Mouse (Mus musculus): ENCODE data around the gene Fosl1.
A peak's percentile ranks its signal among the peaks of the same experiment; 100 is the strongest.
"Not testable (repeated sequence)": the region's sequence is repeated elsewhere in the genome, so short reads cannot be mapped to it uniquely, and the experiment has no call there.

The Fosl1 gene

DNA sequence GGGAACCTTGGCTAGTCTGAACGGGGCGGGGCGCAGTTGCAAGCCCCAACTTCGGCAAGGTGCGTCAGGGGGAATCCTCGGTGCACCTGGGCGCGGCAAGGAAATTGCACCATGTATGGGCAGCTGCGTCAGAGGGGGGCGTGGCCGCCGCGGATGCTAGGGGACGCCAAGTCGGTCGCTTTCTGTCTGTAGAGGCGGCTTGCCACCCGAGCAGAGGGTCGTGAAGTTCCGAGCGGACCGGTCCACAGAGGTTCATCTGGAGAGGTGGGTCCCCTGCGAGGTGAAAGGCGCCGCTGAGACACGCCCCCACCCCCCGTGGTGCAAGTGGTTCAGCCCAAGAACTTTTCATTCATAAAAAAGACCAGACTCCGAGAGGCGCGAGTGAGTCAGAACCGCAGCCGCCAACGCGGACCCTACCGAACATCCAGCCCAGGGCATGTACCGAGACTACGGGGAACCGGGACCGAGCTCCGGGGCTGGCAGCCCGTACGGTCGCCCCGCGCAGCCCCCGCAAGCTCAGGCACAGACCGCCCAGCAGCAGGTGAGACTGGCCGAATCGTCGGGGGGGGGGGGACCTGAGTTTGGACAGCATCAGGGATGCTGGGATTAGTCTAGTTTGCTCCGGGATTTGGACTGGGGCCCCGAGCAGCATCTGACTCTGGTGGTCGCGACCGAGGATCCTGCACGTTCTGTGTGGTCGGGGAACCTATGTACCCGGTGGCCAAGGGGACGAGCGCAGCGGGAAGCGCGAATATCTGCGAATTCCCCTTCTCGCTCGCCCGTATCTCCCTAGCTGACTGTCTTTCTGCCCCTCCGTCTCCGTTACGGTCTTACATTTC lies at the start of gene Fosl1:
Fosl1 (plus strand) TSS at position 33 of the 839 bp plus-strand sequence.
- peak; percentile 74 for DNase-seq

DNA sequence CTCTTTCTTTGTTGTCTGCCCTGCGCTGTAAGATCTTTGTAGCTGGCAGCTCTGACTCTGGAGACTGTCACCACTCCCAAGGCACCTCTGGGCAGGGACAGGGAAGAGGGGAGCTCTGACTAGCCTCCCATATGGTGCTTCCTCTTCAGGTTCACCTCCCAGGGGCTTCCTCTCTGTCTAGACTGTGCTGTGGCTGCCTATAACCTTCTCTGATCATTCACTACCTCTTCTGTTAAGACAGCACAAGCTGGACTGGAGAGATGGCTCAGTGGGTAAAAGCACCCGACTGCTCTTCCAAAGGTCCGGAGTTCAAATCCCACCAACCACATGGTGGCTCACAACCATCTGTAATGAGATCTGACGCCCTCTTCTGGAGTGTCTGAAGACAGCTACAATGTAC lies 46.3 kb upstream of the Fosl1 start:
- not testable (repeated sequence) for DNase-seq

DNA sequence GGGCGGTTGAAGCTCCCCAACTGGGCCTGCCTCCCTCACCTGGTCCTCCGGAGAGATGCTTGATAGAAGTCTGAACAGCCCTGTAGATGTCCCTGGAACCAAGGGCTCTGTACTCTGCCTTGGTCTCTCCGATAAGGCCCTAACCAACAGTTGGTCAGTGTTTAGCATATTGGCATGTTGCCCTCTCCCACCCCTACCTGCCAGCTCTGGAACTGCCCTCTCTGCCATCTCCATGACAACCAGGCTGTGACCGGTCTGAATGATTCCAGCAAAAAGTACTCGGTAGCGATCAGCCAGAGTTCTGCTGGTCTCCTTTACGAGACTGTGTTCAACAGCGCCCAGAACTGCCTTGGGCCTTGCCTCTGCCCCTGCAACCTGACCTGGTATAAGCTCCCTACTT lies 45.1 kb upstream of the Fosl1 start, which contains the start of gene Tsga10ip:
Tsga10ip (minus strand) TSS at position 234 of the 400 bp plus-strand sequence.
- no peak for DNase-seq

DNA sequence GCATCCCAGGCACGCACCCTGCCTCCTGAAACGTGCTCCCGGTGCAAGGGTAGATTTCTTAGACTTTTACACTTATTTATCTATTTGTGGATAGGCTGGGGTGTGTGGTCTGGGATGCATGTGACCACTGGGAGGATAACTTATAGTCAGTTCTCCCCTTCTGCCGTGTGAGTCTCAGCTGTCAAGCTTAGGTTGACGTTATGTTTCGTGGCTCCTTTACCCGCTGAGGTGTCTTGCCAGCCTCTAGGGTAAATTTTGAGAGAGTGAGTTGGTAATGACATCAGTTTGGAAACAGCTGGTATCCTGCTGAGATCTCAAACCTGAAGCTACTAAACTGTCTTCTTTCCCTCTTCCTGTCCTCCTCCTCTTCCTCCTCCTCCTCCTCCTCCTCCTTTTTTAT lies 41.4 kb upstream of the Fosl1 start:
- no peak for DNase-seq

DNA sequence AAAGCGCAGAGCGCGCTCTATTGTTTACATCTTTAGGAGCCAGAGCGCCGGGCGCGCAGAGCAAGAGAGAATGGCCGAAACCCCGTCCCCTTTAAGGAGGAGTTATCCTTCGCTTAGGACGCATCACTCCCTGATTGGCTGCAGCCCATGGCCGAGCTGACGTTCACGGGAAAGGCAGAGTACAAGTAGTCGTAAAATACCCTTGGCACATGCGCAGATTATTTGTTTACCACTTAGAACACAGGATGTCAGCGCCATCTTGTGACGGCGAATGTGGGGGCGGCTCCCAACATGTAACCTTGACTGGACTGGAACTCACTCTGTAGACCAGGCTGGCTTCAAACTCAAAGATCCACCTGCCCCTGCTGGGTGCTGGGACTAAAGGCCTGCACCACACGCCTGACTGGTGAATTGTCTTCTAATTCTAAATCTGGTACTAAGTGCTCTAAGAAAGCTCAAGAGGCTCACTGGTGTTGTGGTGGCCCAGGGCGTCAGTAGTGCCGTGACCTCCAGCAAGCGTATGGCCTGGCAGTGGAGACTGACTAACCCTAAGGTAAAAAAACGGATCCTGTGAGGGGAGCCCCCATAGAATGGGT lies 40.7 kb upstream of the Fosl1 start:
- peak; percentile 65 for DNase-seq

DNA sequence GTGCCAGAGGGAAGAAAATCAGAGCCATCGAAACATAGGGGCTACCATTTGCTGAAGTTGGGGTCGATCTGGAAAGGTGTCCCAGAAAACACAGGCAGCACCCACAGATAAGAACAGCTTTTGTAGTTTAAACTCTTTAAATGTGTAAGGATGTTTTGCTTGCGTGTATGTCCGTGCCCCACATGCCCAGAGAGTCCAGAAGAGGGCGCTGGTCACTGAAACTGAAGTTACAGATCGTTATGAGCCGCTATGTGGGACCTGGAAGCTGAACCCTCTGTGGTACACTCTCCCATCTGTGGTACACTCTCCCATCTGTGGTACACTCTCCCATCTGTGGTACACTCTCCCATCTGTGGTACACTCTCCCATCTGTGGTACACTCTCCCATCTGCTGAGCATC lies 40.2 kb upstream of the Fosl1 start:
- peak; percentile 70 for DNase-seq

DNA sequence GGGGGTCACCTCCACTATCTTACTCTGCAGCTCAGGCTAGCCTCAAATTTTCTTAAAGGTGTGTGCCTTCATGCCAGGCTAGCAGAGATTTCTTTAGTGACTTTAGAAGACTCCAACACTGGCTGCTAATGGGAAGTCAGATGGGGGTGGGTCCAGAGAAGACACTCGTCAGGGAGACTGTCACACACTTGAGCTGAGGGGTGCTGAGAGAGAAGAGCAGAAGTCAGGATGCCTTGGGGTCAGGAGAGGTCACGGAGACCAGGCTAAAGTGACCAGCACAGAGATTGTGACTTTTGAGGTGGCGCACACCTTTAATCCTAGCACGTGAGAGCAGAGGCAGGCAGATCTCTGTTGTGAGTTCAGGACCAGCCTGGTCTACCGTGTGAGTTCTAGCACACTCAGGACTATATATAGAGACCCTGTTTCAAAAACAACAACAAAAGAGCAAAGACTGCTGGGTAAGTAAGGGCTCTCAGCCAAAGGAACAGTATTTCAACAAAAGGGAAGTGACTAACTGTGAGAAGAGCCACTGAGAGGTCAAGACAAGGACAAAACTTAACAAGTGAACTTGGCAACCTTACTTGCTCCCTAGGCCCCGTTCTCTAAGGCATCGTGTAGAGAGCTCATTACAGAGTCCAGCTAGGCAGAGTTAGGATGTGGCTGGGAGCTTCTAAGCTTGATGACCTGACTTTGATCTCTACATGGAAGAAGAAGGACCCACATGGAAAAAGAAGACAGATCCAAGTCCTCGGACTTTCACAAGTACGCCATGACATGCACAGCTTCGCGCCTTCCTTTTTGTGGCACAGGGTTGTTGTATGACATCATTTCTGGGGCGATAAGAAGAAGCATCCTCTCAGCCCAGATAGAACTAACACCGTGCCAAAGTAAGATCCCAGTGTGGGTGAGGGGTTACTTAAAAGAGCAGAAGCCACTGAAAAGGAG lies 39.0 kb upstream of the Fosl1 start:
- peak; percentile 65 for DNase-seq

DNA sequence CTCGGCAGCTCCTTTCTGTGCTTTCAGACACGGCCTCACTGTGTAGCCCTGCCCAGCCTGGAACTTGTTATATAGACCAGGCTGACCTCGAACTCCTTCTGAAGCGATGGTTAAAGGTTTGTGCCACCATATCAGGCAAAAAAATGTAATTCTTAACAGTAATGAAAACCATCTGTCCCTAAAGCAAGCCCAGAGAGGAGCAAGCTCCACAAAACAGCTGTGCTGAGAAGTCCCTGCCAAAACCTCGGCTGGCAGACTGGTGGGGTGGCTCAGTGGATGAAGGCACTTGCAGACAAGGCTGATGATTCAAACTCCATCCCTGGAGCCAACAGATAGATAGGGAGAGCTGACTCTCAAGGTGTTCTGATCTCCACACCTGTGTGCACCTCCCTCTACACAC lies 38.3 kb upstream of the Fosl1 start:
- peak; percentile 52 for DNase-seq

DNA sequence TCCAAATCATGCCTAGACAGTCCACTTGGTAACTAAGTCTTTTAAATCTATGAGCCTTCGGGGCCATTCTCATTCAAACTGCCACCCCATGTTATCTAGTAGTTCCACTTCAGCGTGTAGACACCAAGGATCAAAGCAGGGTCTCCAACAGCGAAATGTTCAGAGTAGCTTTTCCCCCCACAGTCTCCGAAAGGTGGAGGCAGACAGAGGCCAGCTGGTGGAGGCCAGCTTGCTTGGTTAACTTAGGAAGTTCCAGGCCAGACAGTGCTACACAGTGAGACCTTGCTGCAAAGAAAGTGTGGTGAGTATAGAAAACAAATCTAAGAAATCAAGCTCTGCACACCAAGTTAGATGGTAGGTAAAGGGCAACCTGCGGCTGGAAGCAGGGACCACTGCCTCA lies 36.7 kb upstream of the Fosl1 start:
- DNase-seq, result no peak

DNA sequence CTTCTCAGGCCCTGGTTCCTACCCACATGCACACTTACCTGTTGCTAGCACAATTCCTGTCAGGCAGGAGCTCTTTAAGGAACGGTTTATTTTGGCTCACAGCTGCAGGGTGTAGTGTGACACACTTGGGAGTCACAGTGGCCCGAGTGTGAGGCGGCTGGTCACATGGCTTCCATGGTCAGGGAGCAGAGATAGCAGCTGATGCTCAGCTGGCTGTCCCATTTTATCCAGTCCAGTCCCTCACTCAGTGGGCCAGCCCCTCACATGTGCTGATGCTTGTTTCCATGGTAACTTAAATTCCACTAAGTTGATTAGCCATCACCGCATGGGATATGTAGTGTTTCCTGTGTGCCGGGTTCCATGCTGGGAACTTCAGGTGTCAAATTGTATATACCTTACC lies 35.4 kb upstream of the Fosl1 start:
- DNase-seq, result no peak

DNA sequence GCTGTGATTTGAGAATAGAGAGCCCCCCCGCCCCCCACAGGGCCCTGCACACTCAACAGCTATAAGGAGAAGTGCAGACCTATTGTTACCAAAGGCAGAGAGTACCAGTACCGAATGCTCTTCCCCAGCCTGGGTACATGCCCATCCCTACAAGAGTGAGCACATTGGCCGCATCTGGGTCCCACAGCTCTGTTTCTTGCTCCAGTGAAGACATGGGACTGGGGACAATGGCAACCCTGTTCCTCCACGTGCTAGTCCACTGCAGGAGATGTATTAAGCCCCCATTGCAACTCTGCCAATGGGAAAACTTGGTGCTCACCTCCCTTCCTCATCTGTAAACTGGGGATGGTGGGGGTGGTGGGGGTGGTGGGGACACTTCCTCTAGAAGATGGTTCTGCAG lies 33.5 kb upstream of the Fosl1 start:
- DNase-seq, result no peak

DNA sequence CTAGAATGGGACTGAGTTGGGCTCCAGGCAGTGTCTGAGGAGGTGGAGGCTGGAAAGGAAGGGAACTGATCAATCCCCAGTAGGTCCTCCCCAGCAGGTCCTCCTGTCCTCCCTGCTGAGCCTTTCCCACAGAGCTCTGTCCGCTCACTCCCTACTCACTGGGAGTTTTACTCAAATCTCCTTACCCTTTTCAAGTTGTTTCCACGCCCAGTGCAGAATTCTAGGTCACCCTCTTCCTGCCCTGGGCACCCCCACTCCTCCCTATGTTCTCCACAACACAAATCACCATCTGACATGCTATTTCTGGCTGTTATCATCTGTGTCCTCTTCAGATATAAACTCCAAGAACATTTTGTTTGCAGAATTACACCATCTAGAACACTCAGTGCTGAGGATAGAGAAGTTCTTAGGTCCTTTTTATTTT lies 32.8 kb upstream of the Fosl1 start:
- DNase-seq, result peak; percentile 70

DNA sequence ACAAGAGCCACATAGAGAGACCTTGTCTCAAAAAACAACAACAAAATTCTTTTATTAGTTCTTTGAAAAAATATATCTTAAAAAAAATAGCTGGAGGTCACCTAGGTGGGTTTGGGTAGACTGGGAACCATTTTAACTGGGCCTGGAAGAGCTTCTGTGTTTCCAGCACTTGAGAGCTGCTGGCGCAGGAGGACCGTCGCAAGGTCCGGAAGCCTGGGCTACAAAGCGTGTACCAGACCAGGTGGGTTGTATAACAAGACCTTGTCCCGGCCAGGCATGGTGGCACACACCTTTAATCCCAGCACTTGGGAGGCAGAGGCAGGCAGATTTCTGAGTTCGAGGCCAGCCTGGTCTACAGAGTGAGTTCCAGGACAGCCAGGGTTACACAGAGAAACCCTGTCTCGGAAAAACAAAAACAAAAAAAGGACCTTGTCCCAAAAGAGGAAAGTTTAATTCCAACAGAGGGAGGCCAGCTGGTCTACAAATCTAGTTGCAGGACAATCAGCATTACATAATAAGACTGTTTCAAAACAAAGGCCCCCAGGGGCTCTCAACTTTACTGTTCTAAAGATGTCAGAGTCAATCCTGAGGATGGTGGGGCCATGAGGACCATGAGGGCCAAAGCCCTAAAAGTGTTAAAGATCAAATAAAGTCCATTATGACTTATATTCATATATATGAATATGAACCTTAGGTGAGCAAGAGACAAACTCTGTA lies 28.4 kb upstream of the Fosl1 start:
- DNase-seq, result no peak

DNA sequence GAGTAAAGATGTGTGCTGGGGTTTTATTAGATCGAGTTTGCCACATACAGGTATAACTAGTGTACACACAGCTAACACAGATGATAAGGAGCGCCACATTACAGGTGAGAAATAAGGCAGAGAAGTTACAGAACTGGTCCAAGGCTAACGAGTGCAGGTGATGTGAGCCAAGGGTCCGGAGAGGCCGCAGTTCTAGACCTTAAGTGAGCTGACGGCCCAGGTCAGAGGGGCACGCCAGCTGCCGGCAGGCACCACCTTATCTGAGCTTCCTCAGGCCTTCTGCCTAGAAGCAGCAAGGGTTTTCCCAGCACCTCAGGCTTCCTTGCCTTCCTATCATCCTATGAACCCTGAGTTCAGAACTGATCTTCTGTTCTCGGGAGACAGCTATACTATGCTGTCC lies 27.7 kb upstream of the Fosl1 start:
- DNase-seq, result no peak

DNA sequence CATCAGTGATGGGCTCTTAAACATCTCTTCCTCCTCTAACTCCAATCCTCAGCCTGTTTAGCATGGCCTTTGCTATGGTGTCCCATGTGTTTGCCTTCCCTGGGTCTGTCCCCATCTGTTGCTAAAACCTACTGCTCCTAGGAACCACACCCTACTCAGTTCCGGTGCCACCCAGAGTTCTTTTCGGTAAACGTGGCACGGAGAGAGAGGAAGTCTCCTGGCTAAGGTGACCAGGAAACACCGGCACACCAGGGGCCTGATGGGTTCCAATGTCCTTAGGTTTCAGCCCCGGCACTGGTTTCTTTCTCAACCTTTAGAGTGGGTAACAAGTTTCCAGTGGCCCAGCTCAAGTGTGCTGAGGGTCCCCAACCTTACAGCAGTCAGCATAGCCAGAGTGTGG lies 26.8 kb upstream of the Fosl1 start:
- no peak for DNase-seq

DNA sequence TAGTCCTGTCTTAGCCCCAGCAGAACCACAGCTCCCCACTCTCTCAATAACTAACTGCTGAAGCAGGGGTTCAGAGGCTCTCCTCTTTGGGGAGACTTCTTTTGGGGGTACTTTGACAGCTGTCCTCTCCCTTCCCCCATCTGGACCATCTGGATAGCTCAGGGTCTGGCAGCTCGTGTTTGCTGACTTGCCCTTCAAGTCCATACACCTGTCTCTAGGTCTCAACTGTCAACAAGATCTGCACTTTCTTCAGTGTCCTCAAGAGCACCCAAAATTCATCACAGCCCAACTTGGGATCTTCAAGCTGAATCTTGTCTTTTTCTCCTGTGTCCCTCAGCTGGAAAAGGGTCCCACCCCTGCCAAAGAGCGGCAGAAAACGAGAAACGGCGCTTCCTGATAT lies 25.6 kb upstream of the Fosl1 start:
- no peak for DNase-seq

DNA sequence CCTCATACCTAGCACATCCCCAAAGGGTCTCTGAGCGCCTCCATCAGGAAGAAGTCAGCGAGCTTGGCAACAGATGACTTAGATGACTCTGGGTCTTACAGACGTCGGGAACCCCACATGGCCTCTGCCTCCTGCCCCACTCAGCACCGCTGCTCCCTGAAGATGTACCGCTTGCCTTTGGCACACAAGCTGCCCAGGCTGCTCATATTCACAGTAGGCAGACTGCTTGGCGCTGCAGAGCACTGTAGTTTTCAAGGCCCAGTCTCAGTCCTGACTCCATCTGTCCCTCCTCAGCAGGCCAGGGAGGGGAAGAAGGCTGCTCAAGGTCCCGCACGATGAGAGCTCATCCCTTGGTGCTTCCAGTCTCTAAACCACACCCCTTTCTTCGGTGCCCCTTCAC lies 25.1 kb upstream of the Fosl1 start:
- DNase-seq, result no peak

DNA sequence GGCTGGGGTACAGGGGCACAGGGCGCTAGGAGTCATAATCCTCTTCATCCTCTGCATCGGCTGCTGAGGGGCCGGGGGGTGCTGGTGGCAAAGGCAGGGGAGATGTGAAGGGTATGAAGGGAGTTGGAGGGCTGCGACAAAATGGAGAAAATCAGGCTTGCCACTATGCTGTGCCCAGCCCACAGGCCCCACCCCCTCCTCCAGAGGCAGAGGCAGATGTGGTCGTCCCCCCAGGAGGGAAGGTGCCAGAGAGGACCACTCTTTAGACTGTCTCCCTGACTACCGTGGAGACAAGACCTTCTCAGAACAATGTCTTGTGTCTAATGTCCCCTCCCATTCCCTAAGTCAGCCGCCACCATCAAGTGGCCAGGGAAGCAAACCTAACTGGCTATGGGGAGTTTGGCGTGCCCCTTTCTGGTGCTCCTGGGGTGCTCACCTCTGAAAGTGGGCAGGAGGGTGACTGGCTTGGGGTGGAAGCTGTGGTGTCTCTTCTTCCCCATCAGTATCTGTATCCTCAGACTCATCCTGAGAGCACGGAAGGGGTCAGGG lies 24.4 kb upstream of the Fosl1 start:
- no peak for DNase-seq

DNA sequence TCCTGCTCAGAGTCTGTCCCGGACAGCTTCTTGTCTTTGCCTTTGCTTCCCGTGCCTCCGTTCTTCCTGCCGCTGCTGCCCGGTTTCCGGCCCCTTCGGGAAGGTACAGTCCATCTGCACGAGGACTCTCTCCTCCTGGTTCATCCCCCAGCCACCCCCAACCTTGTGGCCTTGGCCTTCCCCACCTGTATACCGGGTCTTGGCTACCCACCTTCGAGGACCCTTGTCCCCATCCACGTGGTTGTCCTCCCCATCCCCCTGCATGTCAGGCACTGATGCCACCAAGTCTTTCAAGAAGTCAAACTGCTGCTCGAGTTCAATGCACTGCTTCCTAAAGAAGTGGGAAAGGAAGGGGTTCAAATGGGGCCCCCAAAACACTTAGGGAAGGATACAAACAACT lies 23.8 kb upstream of the Fosl1 start:
- DNase-seq, result no peak

DNA sequence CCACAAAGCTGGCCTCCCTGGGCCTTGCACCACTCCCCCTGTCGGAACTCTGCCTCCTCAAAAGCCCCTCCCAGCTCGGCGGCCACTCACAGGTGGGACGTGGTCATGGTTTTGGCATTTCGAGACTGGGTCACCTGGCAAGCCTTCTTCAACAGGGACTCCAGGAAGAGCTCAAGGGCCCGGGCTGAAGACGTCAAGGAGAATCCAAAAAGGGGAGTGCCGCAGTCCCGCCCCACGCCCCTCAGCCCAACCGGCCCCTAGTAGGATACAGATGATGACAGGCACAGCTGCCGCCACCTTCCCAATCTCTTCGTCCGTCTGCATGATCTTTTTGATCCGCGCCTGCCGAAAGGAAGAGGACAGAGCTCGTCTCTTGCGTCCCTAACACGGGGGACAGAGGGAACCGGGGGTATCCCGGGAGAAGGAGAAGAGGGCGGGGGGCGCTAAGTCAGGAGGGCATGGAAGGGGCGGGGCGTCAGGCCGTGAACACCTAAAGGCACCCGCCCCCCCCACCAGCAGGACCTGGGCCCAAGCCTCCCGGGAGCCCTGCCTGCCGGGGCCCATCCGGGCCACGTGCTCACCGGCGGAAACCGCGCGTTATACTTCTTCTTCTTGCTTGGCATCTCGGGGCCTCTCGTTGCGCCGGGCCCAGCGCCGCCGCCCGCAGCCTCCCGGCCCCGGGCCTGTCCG lies 23.1 kb upstream of the Fosl1 start:
- peak; percentile 90 for DNase-seq

Measured in kidney, postnatal 14 days (tissue).